Mouse (Mus musculus): ENCODE measurements around the gene Vill.

Gene Vill

GRCm38 (mm10) chr9:119034676-119035665 is 17.6 kb upstream of the Vill start:
- no peak for DNase-seq (ENCODE audit: low spot score)

DNA sequence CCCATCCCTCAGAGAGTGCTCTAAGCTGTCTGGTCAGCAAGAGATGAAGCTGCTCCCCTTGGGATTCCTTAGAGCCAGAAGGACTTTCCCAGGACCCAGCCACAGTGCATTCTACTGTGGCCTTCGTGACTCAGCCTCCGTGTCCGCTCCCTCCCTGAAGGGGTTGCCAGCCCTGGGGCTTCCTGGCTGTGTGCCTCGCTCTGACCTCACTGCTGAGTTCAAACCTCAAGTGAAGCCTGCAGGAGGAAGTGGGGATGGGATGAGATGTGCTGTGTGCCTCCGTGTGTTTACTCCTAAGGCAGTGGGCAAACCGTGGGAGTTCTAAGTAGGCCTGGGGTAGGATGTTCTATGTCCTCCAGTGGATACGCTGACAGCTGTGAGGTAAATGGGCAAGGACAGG is 16.7 kb upstream of the Vill start:
- no peak for DNase-seq (ENCODE audit: low spot score)

GRCm38 (mm10) chr9:119037076-119037730 is 15.4 kb upstream of the Vill start:
- no peak for DNase-seq (ENCODE audit: low spot score)

DNA sequence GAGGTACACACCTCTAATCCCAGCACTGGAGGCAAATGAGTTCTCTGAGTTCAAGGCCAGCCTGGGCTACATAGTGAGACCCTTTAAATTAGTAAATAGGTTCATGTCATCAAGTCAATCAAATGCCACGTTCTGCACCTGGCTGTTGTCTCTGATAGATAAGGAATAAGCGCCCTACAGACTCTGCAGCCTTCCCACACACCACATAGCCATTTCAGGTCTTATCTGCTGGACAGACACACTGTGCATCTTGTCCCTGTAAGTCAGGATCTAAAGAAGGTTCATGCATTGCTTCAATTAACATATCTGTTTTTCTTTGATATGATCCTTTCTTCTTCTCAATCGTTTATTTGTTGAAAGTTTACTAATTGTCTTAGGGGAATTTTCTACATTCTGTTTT is 14.0 kb upstream of the Vill start:
- DNase-seq (ENCODE audit: low spot score): no peak

DNA sequence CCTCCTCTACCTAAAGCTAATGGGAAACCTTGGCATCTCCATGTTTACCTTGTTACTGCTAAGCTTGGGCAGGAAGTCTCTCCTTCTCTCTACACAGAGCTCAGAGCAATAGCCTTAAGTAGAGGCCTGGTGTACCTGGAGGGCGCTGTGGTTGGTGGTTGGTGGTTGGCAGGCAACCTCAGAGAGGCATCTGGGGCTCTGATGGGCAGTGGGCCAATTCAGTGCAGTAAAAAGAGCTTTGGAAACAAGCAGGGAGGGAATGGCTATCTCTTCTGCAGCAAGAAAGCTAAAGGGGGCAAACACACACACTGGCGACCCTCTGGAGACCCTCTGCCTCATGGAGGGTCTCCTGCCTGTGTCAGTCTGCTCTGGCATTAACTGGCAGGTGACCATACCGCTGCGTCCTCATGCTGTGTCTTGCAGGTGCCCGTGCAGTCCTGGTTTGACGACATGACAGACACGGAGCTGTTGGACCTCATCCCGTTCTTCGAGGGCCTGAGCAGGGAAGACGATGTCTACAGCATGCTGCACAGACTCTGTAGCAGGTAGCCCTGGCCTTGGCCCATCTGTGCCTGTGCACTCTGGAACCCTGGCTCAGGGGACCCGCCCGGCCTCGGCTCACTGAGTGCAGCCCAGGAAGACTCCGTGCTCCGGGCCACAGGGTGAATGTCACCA is 12.3 kb upstream of the Vill start:
- DNase-seq (ENCODE audit: low spot score): no peak

DNA sequence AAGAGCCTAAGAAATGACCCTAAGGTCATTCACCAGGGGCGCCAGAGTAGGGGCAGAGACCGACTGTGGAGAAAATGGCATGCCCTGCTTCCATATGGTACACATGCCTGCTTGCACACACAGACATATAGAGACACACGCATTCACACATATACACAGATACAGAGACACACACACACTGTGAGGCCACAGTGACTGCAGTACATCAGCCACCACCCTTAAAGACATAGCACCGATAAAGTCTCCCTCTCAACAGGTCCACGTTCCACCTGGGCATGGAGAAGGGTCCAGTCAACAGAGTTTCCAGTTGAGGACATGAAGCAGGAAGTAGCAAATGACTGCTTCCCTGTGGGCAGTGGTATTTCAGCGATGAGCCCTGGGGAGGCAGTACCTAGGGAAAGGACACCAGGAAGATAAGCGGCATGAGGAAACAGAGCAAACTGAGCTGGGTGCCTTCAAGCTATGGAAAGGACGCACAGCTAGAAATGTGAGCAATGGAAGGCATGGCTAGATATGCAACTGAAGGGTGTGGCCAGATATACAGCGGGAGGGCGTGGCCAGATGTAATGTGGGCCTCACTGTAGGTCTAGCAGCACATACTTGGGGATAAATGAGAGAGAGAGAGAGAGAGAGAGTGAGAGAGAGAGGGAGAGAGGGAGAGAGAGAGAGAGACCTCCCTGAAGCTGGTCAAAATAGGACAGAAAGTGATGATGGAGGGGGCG is 4.2 kb upstream of the Vill start:
- no peak for DNase-seq (ENCODE audit: low spot score)

DNA sequence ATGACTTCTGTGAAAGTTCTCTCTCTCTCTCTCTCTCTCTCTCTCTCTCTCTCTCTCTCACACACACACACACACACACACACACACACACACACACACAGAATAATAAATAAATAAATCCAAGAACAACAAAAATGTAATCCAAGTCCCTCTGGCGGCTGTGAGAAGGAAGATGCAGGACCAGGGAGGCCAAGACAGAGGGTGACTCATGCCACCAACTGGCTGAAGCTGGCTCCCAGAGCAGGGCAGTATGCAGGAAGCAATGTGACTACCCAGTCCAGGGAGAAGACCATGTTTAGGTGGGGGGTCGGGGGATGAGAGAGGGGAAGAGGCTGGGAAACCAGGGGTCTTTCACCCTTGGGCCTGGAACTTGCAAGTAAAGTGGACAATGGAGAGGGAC is 1.4 kb upstream of the Vill start:
- DNase-seq (ENCODE audit: low spot score): no peak

DNA sequence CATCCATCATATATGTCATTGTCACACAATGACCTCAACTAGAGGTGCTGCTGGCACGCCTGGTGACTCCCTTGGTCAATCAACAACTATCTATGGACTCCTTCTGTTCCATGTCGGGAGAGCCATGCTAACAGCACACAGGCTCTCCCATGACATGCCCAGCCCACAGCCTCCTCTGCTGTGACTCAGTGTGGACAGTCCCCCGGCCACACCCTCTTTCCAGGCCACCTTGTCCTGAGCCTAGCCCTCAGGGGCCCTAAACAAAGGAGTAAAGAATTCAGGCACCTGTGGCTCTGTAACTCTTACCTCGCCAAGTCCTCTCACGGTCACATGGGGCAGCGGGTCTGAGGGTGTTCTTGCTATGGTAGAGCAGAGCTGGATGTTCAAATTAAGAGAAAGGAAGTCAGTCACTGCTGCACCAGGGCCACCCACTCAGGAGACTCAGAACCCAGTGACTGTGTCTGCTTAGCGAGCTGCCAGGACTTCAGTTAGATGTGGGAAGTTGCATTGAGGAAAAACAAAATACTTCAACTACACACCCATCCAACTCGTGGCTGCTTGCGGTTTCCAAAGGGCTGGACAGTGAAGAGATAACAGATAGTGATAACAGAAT is 1.5 kb downstream of the Vill start:
- no peak for DNase-seq (ENCODE audit: low spot score)

DNA sequence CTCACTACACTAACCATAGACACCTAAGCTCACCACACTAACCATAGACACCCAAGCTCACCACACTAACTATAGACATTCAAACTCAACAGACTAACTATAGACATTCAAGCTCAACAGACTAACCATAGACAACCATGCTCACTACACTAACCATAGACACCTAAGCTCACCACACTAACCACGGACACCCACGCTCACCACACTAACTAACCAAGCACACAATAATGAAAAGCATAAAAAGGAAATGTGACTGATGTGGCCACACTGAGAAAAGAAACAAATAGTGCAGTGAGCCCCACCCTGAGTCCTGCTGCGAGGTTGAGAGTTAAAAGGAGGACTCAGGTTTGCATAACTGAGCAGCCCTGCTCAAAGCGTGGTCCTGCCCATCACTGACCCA is 2.8 kb downstream of the Vill start:
- DNase-seq (ENCODE audit: low spot score): no peak

GRCm38 (mm10) chr9:119058245-119058644 is 5.7 kb downstream of the Vill start:
- DNase-seq (ENCODE audit: low spot score): no peak

DNA sequence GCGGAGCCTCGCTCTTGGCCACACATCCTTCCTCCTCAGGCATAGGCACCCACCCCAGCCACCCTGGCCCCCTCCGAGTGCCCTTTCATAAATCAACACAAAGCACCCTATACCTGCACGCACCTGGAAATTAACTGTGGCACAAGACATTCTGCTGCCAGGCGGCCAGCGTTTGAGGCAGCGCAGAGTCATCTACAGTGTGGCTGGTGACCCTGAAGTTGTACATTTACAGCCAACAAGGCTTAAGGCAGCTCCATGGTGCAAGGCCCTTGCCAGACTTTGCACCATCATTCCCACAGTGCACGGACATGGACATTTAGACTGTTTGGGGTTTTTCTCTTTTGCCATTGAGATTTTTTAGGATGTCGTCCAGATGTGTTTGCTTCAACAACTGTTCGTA is 8.1 kb downstream of the Vill start:
- no peak for DNase-seq (ENCODE audit: low spot score)

GRCm38 (mm10) chr9:119063036-119063644 is 10.6 kb downstream of the Vill start:
- DNase-seq (ENCODE audit: low spot score): no peak

GRCm38 (mm10) chr9:119064296-119064695 is 11.7 kb downstream of the Vill start:
- DNase-seq (ENCODE audit: low spot score): no peak

GRCm38 (mm10) chr9:119067601-119068000 is 15.0 kb downstream of the Vill start:
- peak; percentile 84 for DNase-seq (ENCODE audit: low spot score)

- no peak for DNase-seq (ENCODE audit: low spot score)
These were observed 15.7 kb downstream of the Vill start for GRCm38 (mm10) chr9:119068266-119068665.

GRCm38 (mm10) chr9:119070173-119070825 is 17.7 kb downstream of the Vill start:
- no peak for DNase-seq (ENCODE audit: low spot score)

DNA sequence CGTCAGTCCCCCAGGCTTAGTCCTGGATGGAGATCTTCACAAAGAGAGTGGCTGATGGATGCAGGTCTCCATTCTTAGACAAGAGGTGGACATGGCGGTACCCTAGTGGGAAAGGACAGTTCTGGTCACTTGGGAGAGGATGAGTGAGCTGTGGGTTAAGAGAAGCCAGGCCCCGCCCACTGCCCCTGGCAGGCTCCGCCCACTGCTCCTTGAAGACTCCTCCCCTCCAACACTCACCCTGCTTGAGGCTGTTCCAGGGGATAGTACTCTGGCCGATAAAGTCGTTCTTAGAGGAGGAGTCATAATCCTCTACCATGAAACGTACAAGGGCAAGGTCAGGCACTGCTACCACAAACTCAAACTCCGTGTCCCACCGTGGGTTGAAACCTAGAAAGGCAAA is 19.2 kb downstream of the Vill start:
- DNase-seq (ENCODE audit: low spot score): no peak

GRCm38 (mm10) chr9:119073184-119073895 is 20.8 kb downstream of the Vill start:
- no peak for DNase-seq (ENCODE audit: low spot score)

GRCm38 (mm10) chr9:119075685-119076084 is 23.1 kb downstream of the Vill start:
- no peak for DNase-seq (ENCODE audit: low spot score)
